Mouse (Mus musculus) kidney, postnatal 25 days (tissue): Measurements from ENCODE around the gene Hdgfl3.
"Not testable (repeated sequence)": the region's sequence is repeated elsewhere in the genome, so short reads cannot be mapped to it uniquely, and the experiment has no call there.

Source experiments
- DNase-seq, 2 experiments: peaks; one replicate each; pipeline ENCODE4 v3.0.0; 2021; ENCODE audit warnings: mixed read lengths in 2 of 2

Hdgfl3 gene

DNA sequence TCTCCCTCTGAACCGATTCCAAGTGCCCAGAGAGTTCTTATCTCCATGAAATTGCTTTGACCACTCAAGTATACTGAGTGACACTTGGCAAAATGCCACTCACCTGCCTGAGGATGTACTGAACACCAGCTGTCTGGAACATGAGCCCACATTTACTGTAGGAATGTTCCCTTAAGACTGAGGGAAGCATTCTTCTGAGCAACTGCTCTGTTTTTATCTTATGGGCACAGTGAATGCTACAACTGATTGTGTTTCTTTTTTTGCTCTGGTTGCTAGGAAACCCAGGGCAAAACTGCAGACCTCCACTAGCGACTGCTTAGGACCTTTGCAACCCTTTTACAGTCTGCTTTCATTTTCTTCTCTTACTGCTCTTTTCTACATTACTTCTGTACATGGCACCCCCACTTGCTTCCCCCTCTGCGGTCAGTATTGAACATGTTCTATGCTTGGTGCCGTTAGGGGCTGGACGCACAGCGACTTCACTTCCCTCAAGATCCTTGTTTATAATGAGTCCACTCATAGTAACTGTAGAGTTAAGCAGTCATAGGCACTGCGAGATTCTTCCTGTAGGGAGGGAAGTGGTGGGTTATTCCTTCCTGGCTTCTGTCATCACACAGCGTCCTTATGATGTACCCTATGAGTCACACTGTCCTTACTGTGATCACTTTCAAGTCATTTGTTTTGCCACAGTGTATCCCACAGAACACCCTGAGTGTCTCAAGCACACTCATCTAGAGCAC is 79.5 kb downstream of the Hdgfl3 start:
- DNase-seq = no peak

DNA sequence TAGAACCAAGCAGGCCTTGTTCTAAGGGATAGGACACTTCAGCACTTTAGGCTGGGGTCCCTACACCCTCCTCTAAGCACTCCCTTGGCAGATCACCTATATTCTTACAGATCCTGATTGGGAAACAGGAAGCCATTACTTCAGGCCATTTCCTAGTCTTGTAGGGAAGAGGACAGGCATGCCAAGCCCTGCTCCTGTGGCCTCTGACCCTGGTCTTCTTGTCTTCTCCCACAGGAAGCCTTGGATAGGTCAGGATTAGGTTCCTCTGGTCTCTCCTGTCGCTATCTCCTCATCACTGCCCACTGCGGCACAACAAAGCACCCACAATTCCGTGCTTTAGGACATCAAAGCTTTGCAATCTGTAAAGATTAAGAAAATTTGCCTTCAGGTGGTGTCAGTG is 82.6 kb downstream of the Hdgfl3 start:
- DNase-seq = peak; percentile 37 to 52

DNA sequence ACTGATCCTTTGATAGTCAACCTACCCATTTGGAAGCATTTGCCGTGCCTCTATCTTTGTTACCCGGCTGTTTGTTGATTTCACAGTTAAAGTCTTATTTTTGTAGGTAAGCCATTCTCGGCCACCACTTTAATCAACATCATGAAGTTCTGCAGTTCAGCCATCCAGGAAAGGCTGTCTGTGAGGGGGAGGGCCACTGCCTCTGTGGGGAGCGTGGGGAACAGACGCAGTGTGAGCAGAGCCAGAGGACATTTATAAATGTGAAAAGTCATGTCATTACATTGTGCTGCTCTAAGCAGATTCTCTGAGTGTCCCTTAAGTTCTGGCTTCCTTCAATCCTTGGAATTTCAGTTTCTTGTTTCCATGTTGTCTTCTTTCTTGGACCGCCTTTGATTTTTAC is 84.1 kb downstream of the Hdgfl3 start:
- no peak for DNase-seq

DNA sequence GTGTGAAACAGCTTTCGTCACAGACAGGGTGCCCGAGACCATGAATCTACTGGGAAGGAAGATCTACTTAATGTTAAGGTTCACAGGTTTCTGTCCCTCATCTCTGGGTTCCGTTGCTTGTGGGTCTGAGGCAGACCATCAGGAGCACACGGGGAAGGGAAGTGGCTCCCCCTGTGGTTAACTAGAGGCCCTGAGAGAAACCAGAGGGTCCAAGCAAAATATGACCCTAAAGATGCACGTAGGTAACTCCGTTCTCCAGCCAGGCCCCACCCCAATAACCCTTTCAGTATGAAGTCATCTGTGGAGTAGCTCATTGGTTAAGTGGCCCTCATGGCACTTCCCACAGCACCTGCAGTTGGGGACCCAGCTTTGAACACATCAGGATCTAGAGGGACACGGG is 84.6 kb downstream of the Hdgfl3 start:
- DNase-seq = no peak

DNA sequence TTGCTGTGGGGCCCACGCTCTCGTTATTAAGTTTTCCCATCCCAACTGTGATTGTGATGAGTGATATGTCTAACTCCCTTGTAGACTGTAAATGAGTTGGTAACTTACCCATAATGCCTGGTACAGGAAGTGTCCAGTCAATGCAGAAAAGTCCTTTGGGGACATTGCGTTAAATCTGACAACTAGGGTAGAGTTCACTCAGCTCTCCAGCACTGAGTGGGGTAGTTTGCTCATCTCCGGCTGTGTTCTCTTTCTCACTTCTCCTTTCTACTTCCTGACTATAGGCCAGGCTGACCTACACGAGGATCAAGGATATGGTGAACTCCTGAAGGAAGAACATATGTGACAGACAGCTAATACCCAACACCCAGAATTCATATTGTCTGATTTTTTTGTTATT is 85.1 kb downstream of the Hdgfl3 start:
- no peak for DNase-seq

DNA sequence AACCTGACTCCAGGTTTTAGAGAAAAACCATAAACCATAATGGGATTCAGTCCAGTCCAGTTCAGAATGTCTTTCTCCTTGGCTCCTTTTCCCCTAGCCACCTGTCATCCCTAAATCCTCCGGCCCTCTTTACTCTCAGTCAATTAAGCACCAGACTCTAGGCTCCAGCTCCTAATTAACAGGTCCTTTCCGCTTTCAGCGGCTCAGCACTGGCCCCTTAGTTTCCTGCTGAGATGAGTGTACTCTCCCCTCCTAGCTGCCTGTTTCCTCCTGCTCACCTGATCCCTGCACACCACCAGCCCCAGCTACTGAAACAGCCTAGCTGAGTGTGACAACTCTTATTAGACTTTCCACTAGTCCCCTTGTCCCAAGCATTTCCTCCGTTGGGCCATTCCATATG is 86.5 kb downstream of the Hdgfl3 start:
- no peak for DNase-seq

DNA sequence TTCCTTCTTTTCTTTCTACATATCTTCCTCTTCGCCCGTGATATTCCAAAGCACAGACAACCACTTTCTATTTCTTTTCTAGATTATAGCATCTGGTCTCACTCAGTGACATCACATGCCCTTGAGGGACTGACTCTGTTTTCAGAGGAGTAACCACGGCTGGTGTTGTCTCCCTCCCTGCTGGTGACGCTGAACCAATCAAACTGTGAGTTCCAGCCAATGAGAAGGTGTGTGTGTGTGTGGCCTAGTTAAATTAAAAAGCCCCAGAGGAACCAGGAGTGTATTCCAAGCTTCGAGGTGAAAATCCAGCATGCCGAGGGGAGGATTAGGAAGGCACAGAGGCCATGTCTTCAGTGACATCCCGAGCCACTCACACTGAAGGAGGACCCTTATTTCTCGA is 87.3 kb downstream of the Hdgfl3 start:
- DNase-seq = no peak

DNA sequence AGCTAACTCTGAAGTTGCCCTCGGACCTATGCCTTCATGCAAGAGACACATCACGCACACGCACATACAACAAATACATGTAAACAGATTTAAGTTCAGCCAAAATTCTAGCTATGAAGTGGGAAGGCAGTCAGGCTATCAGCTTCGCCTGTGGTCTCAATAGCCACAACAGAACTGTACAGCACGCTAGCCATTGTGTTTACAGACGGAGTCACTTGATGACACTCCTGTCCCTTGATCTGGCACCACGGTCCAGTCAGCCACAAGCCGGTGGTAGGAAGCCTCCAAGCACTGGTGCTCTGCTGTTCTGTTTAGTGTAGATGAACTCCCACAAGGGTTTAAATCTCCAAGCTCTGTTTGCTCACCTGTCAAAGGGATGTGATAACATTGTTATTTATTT is 88.3 kb downstream of the Hdgfl3 start:
- DNase-seq = no peak

DNA sequence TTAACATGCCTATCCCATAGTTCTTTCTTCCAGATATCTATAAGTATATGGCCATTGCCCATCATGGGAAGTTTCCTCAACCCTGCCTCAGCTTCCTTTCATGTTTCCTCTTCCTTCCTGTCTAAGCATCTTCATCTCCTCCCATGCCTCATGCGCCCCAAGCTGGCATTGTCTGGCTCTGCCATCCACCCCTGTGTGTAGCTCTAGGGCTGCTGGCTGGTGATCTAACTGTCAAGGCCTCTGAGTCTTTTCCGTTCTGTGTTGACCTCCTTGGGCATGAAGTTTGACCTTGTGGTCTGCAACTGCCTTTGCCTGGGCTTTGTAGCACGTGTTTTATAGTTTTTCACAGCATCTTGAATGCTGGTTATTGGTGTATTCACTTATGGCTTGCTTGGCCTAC is 89.0 kb downstream of the Hdgfl3 start:
- DNase-seq = no peak

DNA sequence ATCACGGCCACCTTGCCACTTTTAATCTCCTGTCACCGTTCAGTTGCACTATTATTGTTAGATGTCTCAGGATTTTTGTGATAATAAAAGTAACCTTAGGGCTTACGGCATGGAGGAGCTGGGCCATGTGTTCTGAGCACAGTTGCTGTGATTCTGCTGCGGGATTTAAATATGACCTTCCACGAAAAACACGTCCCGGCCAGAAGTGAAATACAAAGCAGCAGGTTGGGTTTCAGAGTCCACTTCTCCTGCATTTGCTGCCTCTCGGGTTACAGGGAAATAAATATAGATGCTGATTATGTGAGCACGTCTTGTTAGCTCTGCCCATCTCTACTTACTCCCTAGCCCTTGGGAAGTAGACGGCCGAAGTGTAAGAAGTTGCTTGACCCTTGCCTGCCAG is 89.5 kb downstream of the Hdgfl3 start:
- no peak for DNase-seq

DNA sequence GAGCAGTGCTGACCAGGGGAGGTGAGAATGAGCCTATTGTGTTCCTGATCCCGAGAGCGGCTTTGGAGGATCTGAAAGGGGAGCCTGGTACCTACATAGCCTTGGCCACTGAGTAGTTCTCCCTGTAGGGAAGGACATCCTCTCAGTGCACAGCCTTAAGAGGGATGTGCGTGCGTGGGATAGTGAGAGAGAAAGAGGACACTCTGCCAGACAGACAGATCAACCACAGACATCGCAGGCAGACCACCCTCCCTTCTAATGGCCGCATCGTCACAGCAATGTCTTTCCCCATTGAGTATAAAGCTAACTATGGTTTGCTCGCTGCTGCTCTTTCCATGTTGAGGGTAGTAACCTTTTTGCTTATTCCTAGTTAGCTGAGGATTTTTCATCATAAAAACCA is 90.4 kb downstream of the Hdgfl3 start:
- no peak for DNase-seq

DNA sequence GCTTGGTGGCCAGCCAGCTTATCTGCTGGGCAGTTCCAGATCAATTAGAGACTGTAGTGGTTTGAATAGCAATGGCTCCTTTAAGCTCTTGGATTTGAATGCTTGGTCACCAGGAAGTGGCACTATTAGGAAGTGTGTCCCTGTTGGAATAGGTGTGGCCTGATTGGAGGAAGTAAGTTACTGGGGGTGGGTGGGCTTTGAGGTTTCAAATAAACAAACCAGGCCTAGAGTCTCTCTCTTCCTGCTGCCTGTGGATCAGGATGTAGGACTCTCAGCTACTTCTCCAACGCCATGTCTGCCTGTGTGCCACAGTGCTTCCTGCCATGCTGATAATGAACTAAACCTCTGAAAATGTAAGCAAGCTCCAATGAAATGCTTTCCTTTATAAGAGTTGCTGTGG is 91.3 kb downstream of the Hdgfl3 start:
- no peak for DNase-seq

DNA sequence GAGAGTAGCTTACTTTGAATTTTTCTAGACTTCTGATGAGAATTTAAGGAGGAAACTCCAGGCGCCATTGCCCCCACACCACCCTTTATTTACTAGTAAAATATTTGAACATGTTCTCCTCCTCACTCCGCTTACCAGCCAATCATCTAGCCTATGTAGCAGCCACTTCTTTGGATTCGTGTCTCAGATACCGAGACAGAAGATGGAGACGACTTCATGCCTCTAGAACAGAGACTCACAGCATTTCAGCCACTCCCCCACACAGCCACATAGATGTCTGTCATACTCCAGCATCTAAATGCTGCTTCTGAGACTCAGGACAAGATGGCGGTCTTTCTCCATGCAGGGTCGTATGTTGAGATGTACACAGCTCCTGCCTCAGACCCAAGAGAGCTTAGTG is 92.1 kb downstream of the Hdgfl3 start:
- DNase-seq = no peak

DNA sequence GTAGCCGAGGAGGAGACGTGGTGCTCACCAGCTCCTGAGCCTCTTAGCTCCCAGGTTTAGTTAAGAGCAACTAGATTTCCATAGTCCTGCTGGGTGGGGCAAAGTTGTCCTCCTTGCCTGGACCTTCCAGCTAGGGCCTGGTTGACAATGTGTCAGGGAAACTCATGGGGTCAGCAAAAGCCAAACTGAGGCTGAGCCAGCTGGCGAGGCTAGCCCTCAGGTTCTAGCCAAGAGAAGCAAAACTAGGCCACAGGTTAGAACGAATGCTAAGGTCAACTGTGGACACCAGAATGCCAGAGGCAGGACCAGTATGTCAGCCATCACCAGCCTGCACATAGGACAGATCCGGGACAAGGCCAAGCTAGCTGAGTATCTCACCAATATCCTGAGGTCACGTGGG is 92.8 kb downstream of the Hdgfl3 start:
- peak; percentile 18 to 70 for DNase-seq

DNA sequence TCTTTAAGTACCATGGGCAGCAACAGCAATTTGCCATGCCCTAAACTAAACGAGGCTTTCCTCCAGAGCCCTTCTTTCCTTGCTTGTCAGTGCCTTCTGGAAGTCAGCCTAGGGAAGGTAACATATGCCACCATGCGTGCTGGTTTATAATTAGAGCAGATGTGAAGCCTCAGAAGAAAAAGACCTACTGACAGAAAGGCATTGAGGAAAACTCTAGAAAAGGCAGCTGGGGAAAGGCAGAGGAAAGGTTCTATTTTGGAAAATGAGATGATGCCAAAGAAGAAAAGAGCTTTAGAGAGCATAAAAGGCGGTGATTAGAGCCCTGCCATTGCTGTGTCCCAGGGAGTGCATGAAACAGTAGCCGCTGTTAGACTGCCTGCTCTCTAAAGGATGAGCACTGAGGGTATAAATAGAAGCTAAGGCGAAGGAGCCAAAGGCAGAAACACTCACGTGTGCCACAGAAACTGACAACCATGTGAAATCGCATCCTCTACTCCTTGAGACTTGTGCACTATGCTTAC is 93.6 kb downstream of the Hdgfl3 start:
- no peak for DNase-seq

DNA sequence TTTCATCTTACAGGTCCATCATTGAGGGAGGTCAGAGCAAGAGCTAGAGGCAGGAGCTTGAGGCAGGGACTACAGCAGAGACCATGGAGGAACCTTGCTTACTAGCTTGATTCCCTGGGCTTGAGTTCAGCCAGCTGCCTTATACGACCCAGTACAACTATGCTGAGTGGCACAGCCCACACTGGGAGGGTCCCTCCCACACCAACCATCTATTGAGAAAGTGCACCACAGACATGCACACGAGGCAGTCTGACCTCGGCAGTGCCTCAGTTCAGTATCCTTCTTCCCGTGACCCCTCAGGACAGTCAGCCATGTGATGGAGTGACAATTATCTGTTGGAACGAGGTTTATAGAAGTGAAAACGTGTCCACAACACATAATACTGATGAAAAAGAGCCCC is 94.5 kb downstream of the Hdgfl3 start:
- DNase-seq = no peak

DNA sequence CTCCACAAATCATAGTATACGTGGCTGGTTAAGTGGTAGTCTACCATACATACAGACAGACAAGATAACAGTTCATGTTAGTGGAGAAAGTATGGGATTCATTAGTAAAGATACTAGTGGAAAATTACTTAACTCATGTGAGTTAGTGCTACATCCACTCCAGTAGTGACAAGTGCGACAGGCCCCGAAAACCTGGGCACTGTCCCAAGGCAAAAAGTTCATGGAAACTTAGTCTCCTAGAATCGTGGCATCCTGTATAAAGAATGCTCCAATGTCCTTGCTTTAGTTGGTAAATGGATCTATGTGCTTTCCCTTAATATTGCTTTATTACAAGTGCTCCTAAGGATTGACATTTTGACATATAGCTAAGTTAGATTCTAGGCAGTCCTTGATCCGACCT is 96.5 kb downstream of the Hdgfl3 start:
- not testable (repeated sequence) for DNase-seq

DNA sequence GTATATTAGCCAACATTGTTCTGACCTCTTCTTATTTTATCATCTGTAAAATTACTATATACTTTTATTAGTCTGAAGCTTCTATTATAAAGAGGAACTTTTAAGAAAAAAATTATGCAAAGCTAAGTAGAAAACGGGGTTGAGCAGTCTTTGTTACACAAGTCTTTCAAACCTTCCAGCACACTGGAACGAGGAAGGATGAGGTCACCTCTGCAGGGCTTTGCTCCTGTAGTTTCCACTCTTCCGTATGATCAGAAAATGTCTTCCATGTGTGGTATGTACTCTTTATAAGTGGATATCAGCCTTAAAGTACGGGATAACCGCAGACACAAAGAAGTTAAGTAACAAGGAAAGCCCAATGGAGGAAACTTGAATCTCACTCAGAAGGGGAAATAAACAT is 98.8 kb downstream of the Hdgfl3 start:
- no peak for DNase-seq

DNA sequence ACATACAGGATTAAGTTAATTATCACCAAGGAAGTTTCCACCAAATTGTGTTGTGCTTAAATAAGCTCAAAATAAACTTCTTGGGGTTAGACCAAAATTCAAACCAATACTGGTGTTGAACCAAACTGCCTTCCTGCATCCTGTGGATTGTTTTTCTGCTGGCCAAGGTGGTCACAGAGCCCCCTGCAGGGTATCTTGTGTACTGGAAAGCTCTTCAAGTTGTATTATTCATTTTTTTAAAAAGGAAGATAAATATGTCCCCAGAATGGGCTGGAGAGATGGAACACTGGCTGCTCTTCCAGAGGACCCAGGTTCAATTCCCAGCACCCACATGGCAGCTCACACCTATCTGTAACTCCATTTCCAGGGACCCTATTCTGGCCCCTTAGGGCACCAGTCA is 99.4 kb downstream of the Hdgfl3 start:
- no peak for DNase-seq
